Mouse (Mus musculus): Measurements from ENCODE around the gene Slc39a10.

- TF ChIP-seq CTCF (IDR thresholded peaks at IDR 0.05; ENCODE audit: insufficient read depth, low read depth, low read length) (no peak), POLR2A (IDR thresholded peaks at IDR 0.05; ENCODE audit: insufficient read depth, low read depth, low read length) (no peak)
Observed at GRCm38 (mm10) chr1:46888324-46888723, 4.3 kb downstream of the Slc39a10 start.

Data from olfactory bulb, adult 2 months (tissue).